Mouse (Mus musculus) forebrain, embryonic 16.5 days (tissue): ENCODE measurements around the gene Add3. TPM values are rescaled to one million over a fixed set of nuclear protein-coding genes. Genes with fewer than 3 reads are reported as not detected.

Source experiments
- ATAC-seq: fragments of 200-750 bp; cut with Nextera tagmentation; 2 replicates; pipeline ENCODE4 v1.8.0; 2017; ENCODE audit warnings: mild to moderate bottlenecking, moderate library complexity
- H3K27ac ChIP-seq: fragments of 300-500 bp; sonication (generic); 2 replicates; pipeline ENCODE4 v1.5.1; 2014; ENCODE audit warnings: low read length, control low read depth
- H3K27me3 ChIP-seq: fragments of 300-500 bp; sonication (generic); replicated peaks from 2 replicates; pipeline ENCODE4 v1.6.1; 2014; ENCODE audit warnings: low read length; ENCODE audit not compliant: control insufficient read depth, insufficient read depth
- H3K36me3 ChIP-seq: fragments of 300-500 bp; sonication (generic); 2 replicates; pipeline ENCODE4 v1.6.1; 2014; ENCODE audit not compliant: control insufficient read depth, insufficient read depth
- H3K4me1 ChIP-seq: fragments of 300-500 bp; sonication (generic); replicated peaks from 2 replicates; pipeline ENCODE4 v1.6.1; 2014; ENCODE audit warnings: low read length; ENCODE audit not compliant: control insufficient read depth, insufficient read depth
- H3K4me2 ChIP-seq: fragments of 300-500 bp; sonication (generic); 2 replicates; pipeline ENCODE4 v1.6.1; 2014; ENCODE audit warnings: mild to moderate bottlenecking, low read length, control low read depth
- H3K4me3 ChIP-seq: fragments of 300-500 bp; sonication (generic); replicated peaks from 2 replicates; pipeline ENCODE4 v1.5.1; 2014; ENCODE audit warnings: mild to moderate bottlenecking, low read length, control low read depth
- H3K9ac ChIP-seq: fragments of 300-500 bp; sonication (generic); replicated peaks from 2 replicates; pipeline ENCODE4 v1.6.1; 2014; ENCODE audit warnings: low read depth, low read length, control low read depth
- H3K9me3 ChIP-seq: fragments of 300-500 bp; sonication (generic); 2 replicates; pipeline ENCODE4 v1.6.1; 2016; ENCODE audit warnings: low read length; ENCODE audit not compliant: control insufficient read depth
- WGBS: fragments of 180-500 bp; shearing (Covaris S2); extraction: QIAGEN DNeasy Blood & Tissue Kit; methylation state at CpG from one replicate; pipeline ENCODE4 v1.1.7; 2014; 5-methylcytosine and 5-hydroxymethylcytosine counted together
- polyA plus RNA-seq: library from polyadenylated mRNA; unstranded; fragments of >200 nt; fragmentation: Nextera tagmentation; extraction: Ambion mirVana; gene quantifications from 2 replicates; pipeline ENCODE4 v1.2.1, GENCODE M21; 2015

Add3 gene
- polyA plus RNA-seq, 1 experiment from 2014 or later: 30.6 TPM

- H3K9me3 ChIP-seq: no peaks in the 10 kb centered on the region
Measured at GRCm38 (mm10) chr19:53278491-53279415, 138.5 kb downstream of the Add3 start.

GRCm38 (mm10) chr19:53280254-53280653 is 140.0 kb downstream of the Add3 start:
- no peak overlapping the region for H3K4me3 ChIP-seq
- H3K36me3 ChIP-seq: no peaks in the 10 kb centered on the region
- H3K4me1 ChIP-seq: peaks cover 9% of the 10 kb centered on the region
- ATAC-seq: no peak
- H3K9ac ChIP-seq: no peak overlapping the region
- H3K27me3 ChIP-seq: no peaks in the 10 kb centered on the region
- H3K27ac ChIP-seq: no peak overlapping the region
- H3K4me2 ChIP-seq: no peak overlapping the region
- H3K9me3 ChIP-seq: no peaks in the 10 kb centered on the region
- WGBS: 91% methylated on average over 8 of the region's 8 CpGs

More at GRCm38 (mm10) chr19:53278491-53279415, 138.5 kb downstream of the Add3 start:
- WGBS: 72% methylated on average over 19 of the region's 19 CpGs
- no peak overlapping the region for H3K9ac ChIP-seq
- no peak overlapping the region for H3K4me3 ChIP-seq
- H3K36me3 ChIP-seq: no peaks in the 10 kb centered on the region
- H3K4me2 ChIP-seq: no peak overlapping the region
- no peak for ATAC-seq
- H3K27ac ChIP-seq: no peak overlapping the region
- H3K27me3 ChIP-seq: no peaks in the 10 kb centered on the region
- H3K4me1 ChIP-seq: no peaks in the 10 kb centered on the region; the same call in 1 of the 2 replicates

- Histone ChIP-seq H3K4me1 (peaks cover 9% of the 10 kb centered on the region), H3K36me3 (no peaks in the 10 kb centered on the region), H3K4me3 (no peak overlapping the region), H3K9ac (no peak overlapping the region), H3K27me3 (no peaks in the 10 kb centered on the region), H3K9me3 (no peaks in the 10 kb centered on the region), H3K4me2 (no peak overlapping the region; the same call in 1 of the 2 replicates), H3K27ac (no peak overlapping the region)
- ATAC-seq: no peak
- 16% methylated on average over 10 of the region's 10 CpGs for WGBS
Measured at GRCm38 (mm10) chr19:53282571-53282970, 142.3 kb downstream of the Add3 start.

GRCm38 (mm10) chr19:53283742-53284141 is 143.5 kb downstream of the Add3 start:
- no peaks in the 10 kb centered on the region for H3K27me3 ChIP-seq
- peaks cover 9% of the 10 kb centered on the region for H3K4me1 ChIP-seq
- WGBS: 84% methylated on average over 7 of the region's 7 CpGs
- ATAC-seq: no peak
- H3K4me2 ChIP-seq: no peak overlapping the region
- no peaks in the 10 kb centered on the region for H3K36me3 ChIP-seq
- H3K4me3 ChIP-seq: no peak overlapping the region
- H3K9me3 ChIP-seq: no peaks in the 10 kb centered on the region
- H3K27ac ChIP-seq: peak overlapping the region; percentile 67; the same call in 1 of the 2 replicates
- no peak overlapping the region for H3K9ac ChIP-seq

- 0 out of 2 replicates have a peak overlapping the region, but pooled peaks have one; percentile 7 for H3K9ac ChIP-seq
- WGBS: 11% methylated on average over 20 of the region's 20 CpGs
- H3K4me1 ChIP-seq: peaks cover 9% of the 10 kb centered on the region
- peak overlapping the region; percentile 20 for H3K4me2 ChIP-seq
- no peaks in the 10 kb centered on the region for H3K27me3 ChIP-seq
- H3K9me3 ChIP-seq: no peaks in the 10 kb centered on the region
- no peaks in the 10 kb centered on the region for H3K36me3 ChIP-seq
- peak overlapping the region; percentile 67 for H3K27ac ChIP-seq
- no peak overlapping the region for H3K4me3 ChIP-seq
- ATAC-seq: peak; percentile 95
Measured at GRCm38 (mm10) chr19:53284268-53285208, 144.3 kb downstream of the Add3 start.

GRCm38 (mm10) chr19:53296331-53297254 is 156.3 kb downstream of the Add3 start:
- Histone ChIP-seq H3K4me1 (no peaks in the 10 kb centered on the region), H3K27me3 (no peaks in the 10 kb centered on the region), H3K9me3 (no peaks in the 10 kb centered on the region), H3K27ac (no peak overlapping the region), H3K36me3 (no peaks in the 10 kb centered on the region), H3K4me3 (no peak overlapping the region), H3K4me2 (no peak overlapping the region), H3K9ac (no peak overlapping the region)
- 74% methylated on average over 23 of the region's 23 CpGs for WGBS
- ATAC-seq: no peak

Other genes with a start within 250 kb of the Add3 start
- gene Xpnpep1, start 100.2 kb upstream of the Add3 start, polyA plus RNA-seq: 132 and 140 TPM in 2 replicates
- gene Mxi1, start 170.1 kb downstream of the Add3 start, polyA plus RNA-seq: 46.7 and 61.4 TPM in 2 replicates
- gene Gm10197, start 231.3 kb downstream of the Add3 start, polyA plus RNA-seq: not detected in 2 replicates